Mouse (Mus musculus) embryonic facial prominence, embryonic 11.5 days (tissue): ENCODE measurements around the gene Slc12a8. TPM values are rescaled to one million over a fixed set of nuclear protein-coding genes. Genes with fewer than 3 reads are reported as not detected.

Experiments
- ATAC-seq: fragments of 200-750 bp; cut with Nextera tagmentation; replicated peaks from 2 replicates; pipeline ENCODE4 v1.8.0; 2017; ENCODE audit warnings: low read depth; ENCODE audit not compliant: insufficient number of reproducible peaks, low FRiP score, low TSS enrichment
- DNase-seq: peaks from one replicate; pipeline ENCODE4 v3.0.0-alpha.2; 2015; ENCODE audit warnings: low spot score
- H3K27ac ChIP-seq: fragments of 300-500 bp; sonication (generic); replicated peaks from 2 replicates; pipeline ENCODE4 v1.5.1; 2014; ENCODE audit warnings: mild to moderate bottlenecking, low read depth, low read length, control low read depth
- H3K27me3 ChIP-seq: fragments of 300-500 bp; sonication (generic); 2 replicates; pipeline ENCODE4 v1.6.1; 2014; ENCODE audit warnings: mild to moderate bottlenecking, low read length, moderate library complexity, mixed read lengths; ENCODE audit not compliant: control insufficient read depth, insufficient read depth
- H3K36me3 ChIP-seq: fragments of 300-500 bp; sonication (generic); replicated peaks from 2 replicates; pipeline ENCODE4 v1.6.1; 2014; ENCODE audit warnings: low read depth, mild to moderate bottlenecking, low read length, moderate library complexity, mixed read lengths; ENCODE audit not compliant: control insufficient read depth, insufficient read depth
- H3K4me1 ChIP-seq: fragments of 300-500 bp; sonication (generic); 2 replicates; pipeline ENCODE4 v1.6.1; 2014; ENCODE audit warnings: low read length, mixed read lengths; ENCODE audit not compliant: control insufficient read depth, insufficient read depth
- H3K4me2 ChIP-seq: fragments of 300-500 bp; sonication (generic); 2 replicates; pipeline ENCODE4 v1.6.1; 2014; ENCODE audit warnings: low read depth, mild to moderate bottlenecking, control low read depth, low read length, moderate library complexity
- H3K4me3 ChIP-seq: fragments of 300-500 bp; sonication (generic); 2 replicates; pipeline ENCODE4 v1.5.1; 2014; ENCODE audit warnings: low read depth, low read length, control low read depth
- H3K9ac ChIP-seq: fragments of 300-500 bp; sonication (generic); replicated peaks from 2 replicates; pipeline ENCODE4 v1.6.1; 2014; ENCODE audit warnings: mild to moderate bottlenecking, control low read depth, low read length
- H3K9me3 ChIP-seq: fragments of 300-500 bp; sonication (generic); replicated peaks from 2 replicates; pipeline ENCODE4 v1.6.1; 2016; ENCODE audit warnings: mild to moderate bottlenecking, low read length, inconsistent platforms, mixed read lengths; ENCODE audit not compliant: control insufficient read depth
- WGBS: fragments of 180-500 bp; shearing (Covaris S2); extraction: QIAGEN DNeasy Blood & Tissue Kit; methylation state at CpG from one replicate; pipeline ENCODE4 v1.1.7; 2014; 5-methylcytosine and 5-hydroxymethylcytosine counted together
- polyA plus RNA-seq: library from polyadenylated mRNA; unstranded; fragments of >200 nt; fragmentation: Nextera tagmentation; extraction: Ambion mirVana; gene quantifications from 2 replicates; pipeline ENCODE4 v1.2.1, GENCODE M21; 2014

Gene Slc12a8
- polyA plus RNA-seq, 1 experiment from 2014 or later: 0.35 TPM

DNA sequence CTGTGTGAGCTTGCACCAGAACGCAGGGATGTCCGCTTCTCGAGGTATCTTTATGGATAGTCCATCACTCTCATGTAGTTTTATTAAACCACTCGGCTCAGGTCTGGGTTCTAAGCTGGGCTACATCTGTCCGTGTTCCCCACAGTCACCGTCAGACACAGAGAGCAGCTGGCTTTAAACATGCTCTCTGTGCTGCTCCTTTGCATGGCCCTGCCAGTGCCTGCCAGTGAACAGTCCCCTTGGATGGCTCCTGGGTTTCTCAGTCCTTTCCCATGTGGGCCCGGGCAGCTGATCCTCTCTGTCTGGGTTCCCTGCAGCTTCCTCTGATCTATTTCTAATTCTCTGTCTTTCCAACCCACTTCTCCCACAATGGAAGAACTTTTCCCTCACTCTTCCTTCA is 93.3 kb downstream of the Slc12a8 start:
- Histone ChIP-seq H3K9me3 (no peaks in the 10 kb centered on the region), H3K4me2 (no peak overlapping the region), H3K27me3 (no peaks in the 10 kb centered on the region), H3K27ac (no peak overlapping the region), H3K36me3 (no peaks in the 10 kb centered on the region), H3K9ac (no peak overlapping the region), H3K4me1 (no peaks in the 10 kb centered on the region), H3K4me3 (no peak overlapping the region)
- ATAC-seq (no peak), DNase-seq (no peak)
- 84% methylated on average over 7 of the region's 7 CpGs for WGBS

DNA sequence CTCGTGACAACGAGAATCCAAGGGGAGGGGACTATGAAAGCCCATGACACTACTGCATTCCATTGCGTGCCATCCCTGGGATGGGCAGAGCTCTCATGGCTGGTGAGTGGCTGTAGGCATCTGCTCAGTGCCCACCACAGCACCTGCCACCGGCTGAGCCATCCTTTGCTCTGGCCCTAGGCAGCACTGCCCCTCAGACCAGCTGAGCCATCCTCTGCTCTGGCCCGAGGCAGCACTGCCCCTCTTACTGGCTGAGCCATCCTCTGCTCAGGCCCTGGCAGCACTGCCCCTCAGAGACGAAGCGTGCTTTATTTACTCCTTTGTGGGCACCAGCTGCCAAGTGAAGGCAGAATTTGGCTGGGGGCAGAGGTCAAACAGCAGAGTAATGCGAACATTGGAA is 94.2 kb downstream of the Slc12a8 start:
- no peaks in the 10 kb centered on the region for H3K4me1 ChIP-seq
- H3K36me3 ChIP-seq: no peaks in the 10 kb centered on the region
- H3K4me2 ChIP-seq: no peak overlapping the region
- no peaks in the 10 kb centered on the region for H3K27me3 ChIP-seq
- H3K9ac ChIP-seq: no peak overlapping the region
- H3K27ac ChIP-seq: no peak overlapping the region
- WGBS: 80% methylated on average over 8 of the region's 8 CpGs
- DNase-seq (no peak), ATAC-seq (no peak)
- H3K4me3 ChIP-seq: no peak overlapping the region
- H3K9me3 ChIP-seq: no peaks in the 10 kb centered on the region

DNA sequence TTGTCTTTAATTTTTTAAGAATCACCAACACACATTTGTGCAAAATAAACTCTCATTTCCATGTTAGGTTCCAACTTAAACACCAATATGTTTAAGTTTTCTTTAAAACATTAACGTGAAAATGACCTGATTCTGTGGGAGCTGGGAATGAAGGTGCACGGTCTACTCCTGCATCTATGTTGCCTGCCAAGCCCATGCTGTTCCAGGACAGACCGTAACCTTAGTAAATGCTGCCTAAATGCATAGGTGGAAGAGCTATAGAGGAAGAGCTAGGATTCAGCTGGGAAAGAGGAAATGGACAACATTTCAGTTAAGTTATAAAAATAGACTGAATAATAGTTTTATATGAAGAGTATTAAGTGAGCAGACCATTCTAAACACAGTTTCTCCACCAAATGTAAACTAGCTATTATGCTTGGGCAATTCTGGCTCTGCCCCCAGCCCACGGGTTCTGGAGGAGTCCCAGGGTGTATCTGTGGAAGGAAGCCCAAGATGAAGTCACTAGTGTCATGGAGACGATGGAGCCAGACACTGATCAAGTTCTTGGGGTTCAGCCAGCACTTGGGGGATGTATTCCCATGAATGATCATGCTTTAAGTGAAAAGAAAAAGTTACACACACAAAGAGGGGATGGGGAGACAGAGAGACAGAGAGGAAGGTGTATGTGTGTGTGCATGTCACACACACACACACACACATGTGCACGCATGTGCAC is 95.1 kb downstream of the Slc12a8 start:
- ATAC-seq: no peak
- Histone ChIP-seq H3K27ac (no peak overlapping the region), H3K4me3 (no peak overlapping the region), H3K9me3 (no peaks in the 10 kb centered on the region), H3K9ac (no peak overlapping the region), H3K4me2 (no peak overlapping the region), H3K4me1 (no peaks in the 10 kb centered on the region), H3K36me3 (no peaks in the 10 kb centered on the region), H3K27me3 (no peaks in the 10 kb centered on the region)
- 86% methylated on average over 6 of the region's 6 CpGs for WGBS
- DNase-seq: no peak

DNA sequence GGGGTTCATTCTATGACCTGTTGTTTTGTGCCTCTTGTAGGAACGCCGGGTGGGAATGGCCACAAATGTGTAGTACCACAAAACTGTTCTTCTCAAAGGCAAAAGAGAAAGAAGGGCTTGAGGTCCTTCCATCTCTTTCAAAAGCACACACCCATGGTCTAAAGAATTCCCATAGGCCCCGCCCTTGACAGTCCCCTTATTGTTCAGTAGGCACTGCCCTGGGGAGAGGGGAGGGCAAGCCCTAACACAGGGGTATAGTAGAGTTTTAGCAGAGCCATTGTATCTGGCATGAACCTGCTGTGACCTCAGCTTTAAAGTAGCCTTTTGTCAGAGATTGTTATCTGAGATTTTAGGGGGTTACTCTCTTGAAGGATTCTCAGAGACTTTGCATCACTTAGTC is 98.9 kb downstream of the Slc12a8 start:
- Histone ChIP-seq H3K27me3 (no peaks in the 10 kb centered on the region), H3K4me1 (no peaks in the 10 kb centered on the region), H3K4me2 (no peak overlapping the region), H3K36me3 (no peaks in the 10 kb centered on the region), H3K4me3 (no peak overlapping the region), H3K27ac (no peak overlapping the region), H3K9ac (no peak overlapping the region), H3K9me3 (no peaks in the 10 kb centered on the region)
- 77% methylated on average over 3 of the region's 3 CpGs for WGBS
- DNase-seq (no peak), ATAC-seq (no peak)

GRCm38 (mm10) chr16:33621836-33622235 is 104.7 kb downstream of the Slc12a8 start:
- DNase-seq (no peak), ATAC-seq (no peak)
- no peak overlapping the region for H3K4me2 ChIP-seq
- no peak overlapping the region for H3K9ac ChIP-seq
- H3K9me3 ChIP-seq: no peaks in the 10 kb centered on the region
- no peaks in the 10 kb centered on the region for H3K27me3 ChIP-seq
- no peak overlapping the region for H3K27ac ChIP-seq
- H3K36me3 ChIP-seq: no peaks in the 10 kb centered on the region
- WGBS: 66% methylated on average over 2 of the region's 3 CpGs
- H3K4me3 ChIP-seq: no peak overlapping the region
- H3K4me1 ChIP-seq: no peaks in the 10 kb centered on the region

GRCm38 (mm10) chr16:33624586-33624985 is 107.5 kb downstream of the Slc12a8 start:
- no peaks in the 10 kb centered on the region for H3K27me3 ChIP-seq
- H3K4me3 ChIP-seq: no peak overlapping the region
- 94% methylated on average over 9 of the region's 9 CpGs for WGBS
- H3K27ac ChIP-seq: no peak overlapping the region
- DNase-seq (no peak), ATAC-seq (no peak)
- no peak overlapping the region for H3K4me2 ChIP-seq
- H3K9ac ChIP-seq: no peak overlapping the region
- H3K9me3 ChIP-seq: no peaks in the 10 kb centered on the region
- H3K4me1 ChIP-seq: no peaks in the 10 kb centered on the region
- no peaks in the 10 kb centered on the region for H3K36me3 ChIP-seq

DNA sequence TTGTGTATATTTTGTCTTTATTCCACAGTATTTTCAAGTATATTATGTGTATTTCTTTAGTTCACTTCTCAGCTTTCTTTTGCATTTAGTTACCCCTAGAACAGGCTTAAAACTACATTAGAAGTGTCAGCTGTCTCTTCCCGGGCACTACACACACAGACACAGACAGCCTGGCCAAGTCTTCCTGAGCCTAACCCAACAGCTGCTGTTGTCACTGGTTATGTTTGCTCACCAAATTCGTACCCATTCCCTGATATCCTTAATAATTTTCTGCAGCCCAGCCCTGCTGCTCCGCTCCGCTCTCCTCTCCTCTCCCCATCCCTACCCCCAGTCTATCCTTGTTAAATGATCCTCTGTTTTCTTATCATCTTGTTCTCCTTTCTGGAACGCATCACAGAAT is 112.4 kb downstream of the Slc12a8 start:
- H3K4me1 ChIP-seq: no peaks in the 10 kb centered on the region
- no peaks in the 10 kb centered on the region for H3K36me3 ChIP-seq
- ATAC-seq (no peak), DNase-seq (no peak)
- H3K27ac ChIP-seq: no peak overlapping the region
- WGBS: 89% methylated on average over 5 of the region's 5 CpGs
- no peak overlapping the region for H3K4me3 ChIP-seq
- H3K9me3 ChIP-seq: no peaks in the 10 kb centered on the region
- no peaks in the 10 kb centered on the region for H3K27me3 ChIP-seq
- no peak overlapping the region for H3K4me2 ChIP-seq
- no peak overlapping the region for H3K9ac ChIP-seq

DNA sequence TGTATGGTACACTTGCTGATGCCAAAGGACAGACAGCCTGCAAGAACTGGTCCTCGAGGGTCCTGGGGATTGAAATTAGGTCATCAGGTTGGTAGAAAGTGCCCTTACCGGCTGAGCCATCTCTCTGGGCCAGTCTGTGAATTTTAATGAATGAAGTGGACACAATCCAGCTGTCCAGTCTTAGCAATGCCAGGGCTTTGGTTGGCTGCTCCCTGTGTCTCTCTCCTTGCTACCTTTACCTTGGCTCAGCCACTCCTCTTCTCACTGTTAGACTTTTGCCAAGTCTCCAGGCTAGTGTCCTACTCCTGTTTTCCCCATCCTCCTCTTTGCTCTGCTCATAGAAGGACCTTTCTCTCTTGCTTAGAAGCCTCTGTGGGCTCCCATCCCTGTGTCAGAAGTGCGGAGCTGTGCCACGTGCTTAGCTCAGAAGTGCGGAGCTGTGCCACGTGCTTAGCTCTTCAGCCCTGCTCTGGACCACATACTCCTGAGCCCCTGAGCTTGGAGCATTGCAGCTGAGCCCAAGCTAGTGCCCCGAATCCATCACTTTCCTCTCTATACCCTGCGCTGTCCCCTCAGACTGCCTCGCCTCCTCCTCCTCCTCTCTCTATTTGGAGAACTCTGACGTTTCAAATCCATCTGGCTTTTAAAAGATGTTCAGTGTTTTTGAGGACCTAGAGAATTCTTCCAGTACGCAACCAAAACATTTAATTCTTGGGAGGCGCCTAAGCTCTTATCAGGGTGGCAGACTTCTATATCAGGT is 118.9 kb downstream of the Slc12a8 start:
- Histone ChIP-seq H3K4me2 (no peak overlapping the region), H3K9me3 (no peaks in the 10 kb centered on the region), H3K4me1 (no peaks in the 10 kb centered on the region), H3K9ac (no peak overlapping the region), H3K4me3 (no peak overlapping the region), H3K27me3 (no peaks in the 10 kb centered on the region), H3K36me3 (no peaks in the 10 kb centered on the region), H3K27ac (no peak overlapping the region)
- DNase-seq (no peak), ATAC-seq (no peak)
- WGBS: 77% methylated on average over 12 of the region's 12 CpGs
